Mouse (Mus musculus): ENCODE measurements at regions not wholly inside any gene's neighbourhood (a gene's known extent, or its start where the extent isn't known, plus 50 kb on each side); places are given as distances from the start of the nearest gene placed in this dataset.

DNA sequence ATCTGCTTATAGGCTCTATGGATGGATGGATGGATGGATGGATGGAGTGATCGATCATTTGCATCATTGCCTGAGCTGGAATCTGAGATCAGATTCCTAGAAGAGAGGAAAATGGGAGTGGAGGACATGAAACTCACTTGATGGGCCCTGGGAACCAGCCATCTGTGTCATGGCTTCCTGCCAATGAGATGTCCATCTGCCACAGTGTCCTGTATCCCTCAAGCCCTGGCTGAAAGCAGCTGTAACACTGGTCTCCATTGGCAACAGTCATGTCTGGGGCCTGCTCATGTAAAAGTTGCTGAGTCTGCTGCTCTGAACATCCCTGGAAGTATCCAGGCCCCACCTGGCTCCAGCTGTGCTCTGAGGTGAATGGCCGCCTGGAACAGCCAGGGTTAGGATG is 57.5 kb upstream of the Zdhhc25 start:
- TF ChIP-seq CTCF (conservative IDR thresholded peaks at IDR 0.05; ENCODE audit: low read length) (no peak), POU5F1 (IDR thresholded peaks at IDR 0.05; ENCODE audit: borderline replicate concordance, low read length) (no peak)
